Mouse (Mus musculus): ENCODE data around the gene Gys2. TPM values are rescaled to one million over a fixed set of nuclear protein-coding genes. Genes with fewer than 3 reads are reported as not detected.

The Gys2 gene
- 91.5 TPM for polyA plus RNA-seq (2014; fragmentation: Illumina TruSeq; extraction: RNeasy Lipid Tissue Mini Kit (QIAGEN cat#74804); ENCODE audit: low read depth, low replicate concordance)

DNA sequence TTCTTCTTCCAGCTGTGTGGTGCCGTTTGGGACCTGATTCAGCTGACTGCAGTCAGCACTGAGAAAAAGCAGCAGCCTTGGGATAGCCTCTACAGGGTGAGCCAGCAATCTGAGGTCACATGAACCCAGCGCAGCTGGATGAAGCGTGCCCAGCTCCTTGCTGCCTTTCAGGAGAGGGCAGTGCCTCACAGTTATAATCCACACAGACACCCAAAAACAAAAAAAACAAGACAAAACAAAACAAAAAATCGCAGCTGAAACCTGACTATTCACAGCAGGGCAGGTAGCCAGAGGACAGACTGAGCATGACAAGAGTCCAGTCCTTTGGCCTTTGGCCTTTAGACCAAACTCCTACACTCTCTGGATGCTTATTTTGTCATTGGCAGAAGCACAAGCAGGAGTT, at the start of gene Gys2:
Gene Gys2 (minus strand): TSS at position 309 of the 403 bp plus-strand sequence.

DNA sequence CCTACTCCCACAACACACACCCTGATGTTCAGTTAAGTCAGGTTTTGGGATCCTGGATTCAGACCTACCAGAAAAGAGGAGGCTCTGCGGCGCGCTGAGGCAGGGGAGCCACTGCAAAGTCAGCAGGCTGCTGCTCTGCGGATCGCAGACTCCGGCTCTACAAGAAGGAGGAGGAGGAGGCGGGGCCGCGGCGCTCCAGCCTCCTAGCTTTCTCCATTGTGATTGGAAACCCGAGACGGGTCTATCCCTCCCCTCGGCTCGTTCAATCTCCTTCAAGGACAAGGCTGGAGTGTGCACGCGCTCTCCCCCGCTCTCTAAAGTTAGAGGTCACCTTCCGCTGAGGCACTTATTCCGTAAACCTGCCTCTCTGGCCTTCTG, 34.9 kb upstream of the Gys2 start, which contains the start of gene Ldhb:
Gene Ldhb (minus strand): TSS at position 173 of the 378 bp plus-strand sequence.

DNA sequence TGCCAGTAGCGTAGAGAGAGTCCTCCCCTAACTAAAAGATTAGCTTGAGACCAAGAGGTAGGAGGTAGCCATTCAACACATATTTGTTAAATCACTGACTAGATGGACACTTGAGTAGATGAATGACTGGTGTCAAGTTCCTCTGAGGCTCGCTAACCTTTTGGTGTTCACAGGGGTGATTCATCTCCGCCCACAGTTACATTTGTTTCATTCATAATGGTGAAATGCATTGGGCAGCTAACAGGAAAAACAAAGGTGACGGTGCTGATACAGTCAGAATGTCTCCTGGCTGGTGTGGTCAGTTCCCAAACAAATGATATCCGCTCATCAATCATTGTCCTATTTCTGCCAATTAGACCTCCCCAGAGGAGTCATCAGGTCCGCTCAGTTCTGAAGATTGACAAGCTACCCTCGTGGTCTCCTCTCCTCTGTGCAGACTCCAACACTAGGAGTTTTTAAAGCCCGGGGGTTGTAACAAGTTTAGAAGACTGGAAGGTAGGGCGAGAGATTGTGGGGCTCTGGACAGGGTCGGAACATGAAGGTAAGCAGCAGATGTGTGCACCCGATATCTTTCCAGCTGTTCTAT, 59.9 kb downstream of the Gys2 start, which contains the start of gene Spx:
Gene Spx (plus strand): TSS at position 536 of the 586 bp plus-strand sequence.

DNA sequence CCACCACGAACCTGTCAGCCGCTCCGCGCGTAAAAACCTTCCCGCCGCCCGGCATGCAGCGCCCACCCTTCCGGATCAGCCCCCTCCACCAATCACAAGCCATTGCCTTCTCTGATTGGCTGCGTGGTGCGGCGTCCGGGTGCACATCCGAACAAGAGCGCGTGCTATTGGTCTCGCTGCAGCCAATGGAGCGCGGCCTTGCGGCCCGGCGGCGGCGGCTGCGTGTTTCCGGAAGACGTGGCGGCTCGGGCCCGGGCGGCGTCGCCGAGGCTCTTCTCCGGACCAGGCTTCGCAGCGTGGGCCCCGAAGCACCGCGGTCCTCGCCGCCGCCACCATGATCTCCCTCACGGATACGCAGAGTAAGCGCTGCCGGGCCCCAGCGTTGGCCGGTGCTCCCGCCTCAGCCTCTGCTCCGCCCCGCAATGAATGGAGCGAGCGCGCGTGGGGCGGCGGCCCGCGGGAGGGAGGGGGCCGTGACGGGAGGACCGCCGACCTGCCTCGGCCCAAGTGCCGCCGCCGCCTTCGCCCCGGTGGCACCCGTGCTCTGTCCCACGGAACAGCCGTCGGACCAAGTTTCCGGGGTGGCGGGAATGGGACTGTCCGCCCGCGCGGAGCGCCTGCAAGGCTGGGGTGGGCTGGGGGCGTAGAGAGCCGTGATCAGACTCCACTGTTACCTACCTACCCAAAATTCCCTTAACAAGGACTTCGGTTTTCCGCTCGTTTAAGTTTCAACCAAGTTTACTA, 85.7 kb downstream of the Gys2 start, which contains the start of the genes Recql and Golt1b:
Gene Recql (minus strand): TSS at position 77 of the 744 bp plus-strand sequence.
Gene Golt1b (plus strand): TSS at position 211 of the 744 bp plus-strand sequence.

Other genes starting within 250 kb of the Gys2 start
- not detected for gene Iapp, start 174.7 kb downstream of the Gys2 start, polyA plus RNA-seq (2014; fragmentation: Illumina TruSeq; extraction: RNeasy Lipid Tissue Mini Kit (QIAGEN cat#74804); ENCODE audit: low read depth, low replicate concordance)
- not detected for gene Slco1a5, start 150.1 kb downstream of the Gys2 start, polyA plus RNA-seq (2014; fragmentation: Illumina TruSeq; extraction: RNeasy Lipid Tissue Mini Kit (QIAGEN cat#74804); ENCODE audit: low read depth, low replicate concordance)
- gene Pyroxd1, start 127.5 kb downstream of the Gys2 start, polyA plus RNA-seq (2014; fragmentation: Illumina TruSeq; extraction: RNeasy Lipid Tissue Mini Kit (QIAGEN cat#74804); ENCODE audit: low read depth, low replicate concordance): 17.9 TPM
- gene Recql, start 86.0 kb downstream of the Gys2 start, polyA plus RNA-seq (2014; fragmentation: Illumina TruSeq; extraction: RNeasy Lipid Tissue Mini Kit (QIAGEN cat#74804); ENCODE audit: low read depth, low replicate concordance): 4.5 TPM
- gene Golt1b, start 85.9 kb downstream of the Gys2 start, polyA plus RNA-seq (2014; fragmentation: Illumina TruSeq; extraction: RNeasy Lipid Tissue Mini Kit (QIAGEN cat#74804); ENCODE audit: low read depth, low replicate concordance): 7.1 TPM
- not detected for gene Spx, start 59.7 kb downstream of the Gys2 start, polyA plus RNA-seq (2014; fragmentation: Illumina TruSeq; extraction: RNeasy Lipid Tissue Mini Kit (QIAGEN cat#74804); ENCODE audit: low read depth, low replicate concordance)
- 2.8 TPM for gene Ldhb, start 34.8 kb upstream of the Gys2 start, polyA plus RNA-seq (2014; fragmentation: Illumina TruSeq; extraction: RNeasy Lipid Tissue Mini Kit (QIAGEN cat#74804); ENCODE audit: low read depth, low replicate concordance)
- gene Kcnj8, start 98.5 kb upstream of the Gys2 start, polyA plus RNA-seq (2014; fragmentation: Illumina TruSeq; extraction: RNeasy Lipid Tissue Mini Kit (QIAGEN cat#74804); ENCODE audit: low read depth, low replicate concordance): 1.9 TPM
- 10.8 TPM for gene Abcc9, start 229.2 kb upstream of the Gys2 start, polyA plus RNA-seq (2014; fragmentation: Illumina TruSeq; extraction: RNeasy Lipid Tissue Mini Kit (QIAGEN cat#74804); ENCODE audit: low read depth, low replicate concordance)

Data from liver, adult 10 weeks (tissue).